Mouse (Mus musculus): ENCODE results near the gene Vmn1r211.
"Not testable (repeated sequence)": the region's sequence is repeated elsewhere in the genome, so short reads cannot be mapped to it uniquely, and the experiment has no call there.

The Vmn1r211 gene

GRCm38 (mm10) chr13:22857461-22857860, at the start of gene Vmn1r211:
Gene Vmn1r211 (minus strand): TSS chr13:22857561.
- DNase-seq (ENCODE audit: low read depth), result no peak

GRCm38 (mm10) chr13:22884105-22884504, 26.7 kb upstream of the Vmn1r211 start, which contains the start of gene Vmn1r212:
Gene Vmn1r212 (minus strand): TSS chr13:22884205.
- DNase-seq (ENCODE audit: low read depth), result no peak

GRCm38 (mm10) chr13:22879257-22879656, 21.9 kb upstream of the Vmn1r211 start:
- no peak for DNase-seq (ENCODE audit: low read depth)

- no peak for DNase-seq (ENCODE audit: low read depth)
Observed at GRCm38 (mm10) chr13:22854760-22855159, 2.6 kb downstream of the Vmn1r211 start.

GRCm38 (mm10) chr13:22846798-22847197, 10.6 kb downstream of the Vmn1r211 start:
- no peak for DNase-seq (ENCODE audit: low read depth)

- not testable (repeated sequence) for DNase-seq (ENCODE audit: low read depth)
Observed at GRCm38 (mm10) chr13:22844304-22844703, 13.1 kb downstream of the Vmn1r211 start.

- no peak for DNase-seq (ENCODE audit: low read depth)
Observed at GRCm38 (mm10) chr13:22831248-22831647, 26.1 kb downstream of the Vmn1r211 start, which contains the start of gene Vmn1r210. Gene Vmn1r210 (minus strand): TSS chr13:22831348.

- not testable (repeated sequence) for DNase-seq (ENCODE audit: low read depth)
Observed at GRCm38 (mm10) chr13:22829395-22829794, 28.0 kb downstream of the Vmn1r211 start.

GRCm38 (mm10) chr13:22821601-22822000, 35.8 kb downstream of the Vmn1r211 start:
- DNase-seq (ENCODE audit: low read depth), result not testable (repeated sequence)

GRCm38 (mm10) chr13:22809582-22809981, 47.8 kb downstream of the Vmn1r211 start, which contains the start of gene Vmn1r209:
Gene Vmn1r209 (minus strand): TSS chr13:22809682.
- not testable (repeated sequence) for DNase-seq (ENCODE audit: low read depth)

All from fibroblast of lung, adult 2 months (primary cell).